Mouse (Mus musculus): ENCODE results near the gene Olfr345.

GRCm38 (mm10) chr2:36685488-36685887 lies 45.6 kb downstream of the Olfr345 start, which contains the start of gene Olfr346:
- no peak for TF ChIP-seq CTCF (conservative IDR thresholded peaks at IDR 0.05; ENCODE audit: insufficient read depth, insufficient read length, low read depth, low read length)
- TF ChIP-seq POLR2A (IDR thresholded peaks at IDR 0.05; ENCODE audit: low read depth, low read length) = no peak

All from kidney, adult 2 months (tissue).